Mouse (Mus musculus): ENCODE measurements around the gene Ppp2r3a. TPM values are rescaled to one million over a fixed set of nuclear protein-coding genes. Genes with fewer than 3 reads are reported as not detected.

The Ppp2r3a gene
- polyA plus RNA-seq, 1 experiment from 2014 or later, result 3.2 TPM

DNA sequence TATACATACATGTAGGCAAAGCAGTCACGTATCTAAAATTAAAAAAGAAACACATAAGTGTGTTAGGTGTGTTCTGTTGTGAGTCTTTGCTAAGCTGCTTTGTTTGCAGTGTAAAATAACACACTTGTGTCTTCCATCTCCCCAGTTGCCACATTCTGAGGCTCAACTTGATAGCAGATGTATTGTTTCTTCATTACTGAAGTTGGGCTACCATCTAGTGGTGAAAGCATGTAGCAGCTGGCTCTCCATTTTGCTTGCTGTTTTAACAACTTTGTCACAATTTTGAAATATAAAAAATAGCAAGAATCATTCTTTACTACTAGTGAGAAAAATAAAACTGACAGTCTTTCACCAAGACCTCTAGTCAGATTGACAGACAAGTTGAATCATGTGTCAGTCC lies 92.2 kb downstream of the Ppp2r3a start:
- Histone ChIP-seq H3K27ac (replicated peaks) (no peak overlapping the region), H3K36me3 (replicated peaks) (no peaks in the 10 kb centered on the region), H3K4me3 (replicated peaks) (no peak overlapping the region), H3K4me1 (replicated peaks) (no peaks in the 10 kb centered on the region), H3K27me3 (no peaks in the 10 kb centered on the region), H3K9ac (no peak overlapping the region), H3K9me3 (replicated peaks) (no peaks in the 10 kb centered on the region), H3K4me2 (no peak overlapping the region)
- 61% methylated on average over 1 of the region's 1 CpGs for WGBS (ENCODE audit: insufficient replicate concordance)
- ATAC-seq (ENCODE audit: insufficient read depth), result no peak

DNA sequence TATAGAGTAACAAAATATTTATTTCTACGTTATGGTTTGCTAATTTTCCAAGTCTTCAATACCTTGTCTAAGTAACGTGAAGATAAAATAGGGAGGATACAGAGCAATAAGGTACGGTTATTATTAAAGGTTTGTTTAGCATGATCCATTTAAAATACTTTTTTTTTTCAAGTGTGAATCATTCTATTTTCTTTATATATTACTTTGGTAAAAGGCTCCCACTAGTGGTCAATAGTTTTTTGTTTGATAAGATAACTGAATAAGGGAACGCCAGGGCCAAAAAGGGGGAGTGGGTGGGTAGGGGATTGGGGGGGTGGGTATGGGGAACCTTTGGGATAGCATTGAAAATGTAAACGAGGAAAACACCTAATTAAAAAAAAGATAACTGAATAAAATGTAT lies 98.7 kb downstream of the Ppp2r3a start:
- no peak overlapping the region for H3K9ac ChIP-seq
- H3K9me3 ChIP-seq (replicated peaks), result no peaks in the 10 kb centered on the region
- 0 out of 2 replicates have a peak, but pooled peaks cover 2% of the 10 kb centered on the region for H3K36me3 ChIP-seq (replicated peaks)
- H3K4me1 ChIP-seq (replicated peaks), result no peaks in the 10 kb centered on the region
- H3K27me3 ChIP-seq, result no peaks in the 10 kb centered on the region
- no peak overlapping the region for H3K4me2 ChIP-seq
- H3K4me3 ChIP-seq (replicated peaks), result no peak overlapping the region
- H3K27ac ChIP-seq (replicated peaks), result no peak overlapping the region
- ATAC-seq (ENCODE audit: insufficient read depth), result no peak
- WGBS (ENCODE audit: insufficient replicate concordance), result 58% methylated on average over 5 of the region's 5 CpGs

DNA sequence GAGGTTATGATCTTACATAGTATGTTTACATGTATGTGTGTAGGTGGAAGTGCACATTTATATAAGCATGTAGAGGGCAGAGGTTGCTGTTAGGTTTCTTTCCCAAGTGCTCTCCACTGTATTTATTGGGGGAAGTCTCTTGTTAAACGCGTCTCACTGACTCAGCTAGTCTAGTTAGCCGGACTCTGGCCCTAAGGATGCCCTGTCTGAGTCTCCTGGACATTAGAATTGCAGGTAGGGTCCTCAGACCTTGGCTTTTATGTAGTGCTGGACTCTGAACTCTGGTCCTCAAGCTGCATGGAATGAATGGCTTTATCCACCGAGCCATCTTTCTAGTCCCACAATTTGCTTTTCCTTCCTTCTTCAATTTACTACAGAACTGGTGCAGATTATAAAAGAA lies 108.0 kb downstream of the Ppp2r3a start:
- Histone ChIP-seq H3K36me3 (replicated peaks) (peaks cover 12% of the 10 kb centered on the region; the same call in 1 of the 2 replicates), H3K27me3 (no peaks in the 10 kb centered on the region), H3K4me1 (replicated peaks) (no peaks in the 10 kb centered on the region), H3K9ac (no peak overlapping the region), H3K4me2 (no peak overlapping the region), H3K27ac (replicated peaks) (no peak overlapping the region), H3K9me3 (replicated peaks) (no peaks in the 10 kb centered on the region), H3K4me3 (replicated peaks) (no peak overlapping the region)
- ATAC-seq (ENCODE audit: insufficient read depth), result no peak
- WGBS (ENCODE audit: insufficient replicate concordance), result 78% methylated on average over 4 of the region's 4 CpGs

DNA sequence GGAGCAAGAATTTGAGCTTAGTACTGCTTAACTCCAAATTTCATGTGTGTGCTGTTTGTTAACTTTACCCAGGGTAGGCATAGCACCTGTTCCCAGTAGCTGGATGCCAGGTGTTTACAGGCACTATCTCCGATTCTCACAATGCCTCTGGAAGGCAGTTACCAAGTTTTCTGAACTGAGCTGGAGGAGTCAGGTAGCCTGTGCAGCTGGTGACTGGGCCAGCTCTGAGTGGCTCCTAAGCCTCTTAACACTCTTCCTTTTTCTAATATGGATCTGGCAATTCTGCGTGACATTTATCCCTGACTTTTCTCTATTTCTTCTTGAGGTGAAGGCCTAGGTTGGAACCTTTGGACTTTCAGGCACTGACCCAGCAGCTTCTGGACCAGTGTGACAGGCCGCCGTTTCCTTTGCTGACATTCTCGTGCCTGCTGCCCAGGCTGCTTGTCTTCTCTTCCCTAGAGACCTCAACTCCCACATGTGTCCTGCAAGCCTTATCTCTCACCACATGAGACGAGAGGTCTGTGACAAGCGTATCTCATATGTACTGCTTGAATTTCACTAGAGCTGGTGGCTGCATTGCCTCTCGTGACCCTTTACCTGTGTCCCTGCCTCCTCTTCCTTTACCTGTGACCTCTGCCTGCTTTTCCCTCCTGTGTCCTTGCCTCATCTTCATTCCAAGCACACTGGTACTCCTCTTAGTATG lies 137.3 kb downstream of the Ppp2r3a start:
- Histone ChIP-seq H3K9ac (no peak overlapping the region), H3K36me3 (replicated peaks) (no peaks in the 10 kb centered on the region), H3K4me1 (replicated peaks) (peaks cover 17% of the 10 kb centered on the region), H3K4me3 (replicated peaks) (no peak overlapping the region), H3K27ac (replicated peaks) (no peak overlapping the region), H3K4me2 (no peak overlapping the region), H3K9me3 (replicated peaks) (no peaks in the 10 kb centered on the region), H3K27me3 (no peaks in the 10 kb centered on the region)
- ATAC-seq (ENCODE audit: insufficient read depth), result peak; percentile 69
- 37% methylated on average over 8 of the region's 8 CpGs for whole genome bisulfite sequencing (ENCODE audit: insufficient replicate concordance)

DNA sequence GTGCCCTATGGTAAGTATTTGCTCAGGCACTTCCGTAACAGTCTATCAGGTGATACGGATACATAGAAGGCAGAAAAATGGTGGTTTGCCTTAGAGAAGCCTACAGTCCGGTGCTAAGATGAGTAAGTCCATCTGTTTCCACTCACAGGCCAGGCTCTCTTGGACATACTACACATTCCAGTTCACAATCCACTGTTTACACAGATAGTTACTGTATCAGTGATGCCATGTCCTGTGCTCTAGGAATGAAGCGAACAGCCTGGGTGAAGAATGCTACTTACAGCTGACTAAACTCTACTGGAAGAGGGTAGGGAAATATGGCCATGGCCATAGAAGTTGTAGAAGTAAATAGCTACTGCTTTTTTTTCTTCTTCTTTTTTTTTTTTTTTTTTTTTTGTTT lies 138.3 kb downstream of the Ppp2r3a start:
- H3K9ac ChIP-seq, result no peak overlapping the region
- H3K9me3 ChIP-seq (replicated peaks), result no peaks in the 10 kb centered on the region
- no peak overlapping the region for H3K27ac ChIP-seq (replicated peaks)
- H3K27me3 ChIP-seq, result no peaks in the 10 kb centered on the region
- H3K4me2 ChIP-seq, result no peak overlapping the region
- no peaks in the 10 kb centered on the region for H3K36me3 ChIP-seq (replicated peaks)
- H3K4me3 ChIP-seq (replicated peaks), result no peak overlapping the region
- H3K4me1 ChIP-seq (replicated peaks), result peaks cover 17% of the 10 kb centered on the region
- WGBS (ENCODE audit: insufficient replicate concordance), result 87% methylated on average over 4 of the region's 4 CpGs
- ATAC-seq (ENCODE audit: insufficient read depth), result no peak

DNA sequence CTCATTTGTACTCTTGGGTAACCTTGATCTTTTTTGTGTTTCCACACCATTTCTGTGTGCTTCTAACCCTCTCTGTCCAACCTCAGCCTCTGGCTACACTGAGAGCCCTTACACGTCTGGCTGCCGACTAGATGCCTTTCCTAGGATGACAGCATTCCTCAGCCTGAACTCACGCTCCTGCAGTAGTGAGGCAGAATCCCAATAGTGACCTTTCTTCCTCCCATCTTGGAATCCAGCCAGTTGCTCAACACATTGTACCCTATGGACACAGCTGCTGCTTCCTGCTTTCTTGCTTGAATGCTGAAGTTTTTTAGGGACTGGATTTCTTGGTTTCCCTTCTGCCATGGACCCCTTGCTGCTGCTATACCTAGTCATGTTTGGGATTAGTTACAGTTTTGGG lies 141.6 kb downstream of the Ppp2r3a start:
- Histone ChIP-seq H3K4me2 (no peak overlapping the region), H3K27ac (replicated peaks) (no peak overlapping the region), H3K9me3 (replicated peaks) (no peaks in the 10 kb centered on the region), H3K9ac (no peak overlapping the region), H3K4me3 (replicated peaks) (no peak overlapping the region), H3K36me3 (replicated peaks) (peaks cover 19% of the 10 kb centered on the region), H3K27me3 (no peaks in the 10 kb centered on the region), H3K4me1 (replicated peaks) (peaks cover 16% of the 10 kb centered on the region)
- WGBS (ENCODE audit: insufficient replicate concordance), result 64% methylated on average over 3 of the region's 3 CpGs
- ATAC-seq (ENCODE audit: insufficient read depth), result peak; percentile 27; the same call in 1 of the 2 replicates

DNA sequence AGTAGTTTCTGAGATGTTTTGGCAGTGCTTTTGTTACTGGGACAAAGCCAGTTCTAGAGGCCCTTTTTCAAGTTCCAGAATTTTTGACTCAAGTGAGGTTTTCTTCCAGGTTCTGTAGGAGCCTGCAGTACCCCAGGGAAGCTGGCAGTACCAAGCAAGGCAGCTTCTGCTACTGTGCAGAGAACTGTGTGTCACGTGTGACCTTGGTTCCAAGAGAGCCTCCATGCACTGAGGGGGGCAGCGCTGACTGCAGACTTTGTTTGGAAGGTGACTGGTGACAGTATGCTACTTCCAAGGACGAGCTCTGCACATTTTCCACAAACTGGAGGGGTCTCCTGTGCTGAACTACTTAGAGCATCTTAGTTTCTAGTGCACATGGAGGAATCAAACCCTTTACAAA lies 144.2 kb downstream of the Ppp2r3a start:
- Histone ChIP-seq H3K4me2 (no peak overlapping the region), H3K27me3 (no peaks in the 10 kb centered on the region), H3K36me3 (replicated peaks) (peaks cover 26% of the 10 kb centered on the region), H3K4me3 (replicated peaks) (no peak overlapping the region), H3K9me3 (replicated peaks) (no peaks in the 10 kb centered on the region), H3K9ac (no peak overlapping the region), H3K4me1 (replicated peaks) (peaks cover 6% of the 10 kb centered on the region; the same call in 1 of the 2 replicates), H3K27ac (replicated peaks) (no peak overlapping the region)
- 75% methylated on average over 3 of the region's 3 CpGs for WGBS (ENCODE audit: insufficient replicate concordance)
- ATAC-seq (ENCODE audit: insufficient read depth), result no peak

DNA sequence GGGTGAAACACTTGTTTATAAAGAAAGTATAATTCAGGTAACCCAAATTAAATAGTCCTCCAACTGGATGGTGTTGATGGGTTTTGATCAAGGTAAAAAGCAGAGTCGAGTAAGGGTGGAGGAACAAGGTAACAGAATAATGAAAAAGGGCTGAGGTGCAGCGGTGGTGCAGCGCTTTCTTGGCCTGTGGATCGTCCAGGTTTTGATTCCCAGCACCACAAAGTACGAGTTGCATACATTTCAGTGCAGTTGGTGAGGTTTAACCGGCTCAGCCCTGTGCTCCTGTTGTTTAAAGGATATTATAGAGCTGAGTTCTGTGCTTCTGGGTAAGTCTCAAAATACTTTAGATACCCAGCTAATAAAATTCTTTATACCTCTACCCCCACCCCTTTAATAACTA lies 145.9 kb downstream of the Ppp2r3a start:
- ATAC-seq (ENCODE audit: insufficient read depth), result no peak
- WGBS (ENCODE audit: insufficient replicate concordance), result 86% methylated on average over 6 of the region's 6 CpGs
- no peaks in the 10 kb centered on the region for H3K9me3 ChIP-seq (replicated peaks)

DNA sequence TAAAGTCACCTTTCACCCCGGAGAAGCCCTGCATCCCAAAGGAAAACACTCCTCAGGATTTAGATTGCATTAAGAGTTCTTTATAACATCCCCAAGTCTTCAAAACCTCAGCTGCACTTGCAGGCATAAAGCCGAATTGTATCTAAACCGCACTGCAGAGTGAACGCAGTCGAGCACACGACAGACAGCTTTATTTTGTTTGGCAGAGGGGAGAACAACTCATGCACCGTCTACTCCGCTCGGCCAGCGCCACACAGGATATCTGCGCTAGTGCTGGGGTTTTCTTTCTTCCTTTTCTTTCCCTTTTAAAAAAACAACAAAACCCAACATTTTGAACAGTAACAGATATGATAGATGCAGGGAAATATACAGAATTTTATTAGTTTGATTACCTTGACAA lies 146.7 kb downstream of the Ppp2r3a start:
- peaks cover 46% of the 10 kb centered on the region for H3K36me3 ChIP-seq (replicated peaks)
- WGBS (ENCODE audit: insufficient replicate concordance), result 86% methylated on average over 11 of the region's 11 CpGs
- H3K9ac ChIP-seq, result no peak overlapping the region
- H3K4me1 ChIP-seq (replicated peaks), result 0 out of 2 replicates have a peak, but pooled peaks cover 4% of the 10 kb centered on the region
- no peak for ATAC-seq (ENCODE audit: insufficient read depth)
- H3K9me3 ChIP-seq (replicated peaks), result no peaks in the 10 kb centered on the region
- H3K4me3 ChIP-seq (replicated peaks), result no peak overlapping the region
- H3K27me3 ChIP-seq, result no peaks in the 10 kb centered on the region
- H3K4me2 ChIP-seq, result no peak overlapping the region
- H3K27ac ChIP-seq (replicated peaks), result no peak overlapping the region

More for the DNA sequence above, 145.9 kb downstream of the Ppp2r3a start:
- Histone ChIP-seq H3K27ac (replicated peaks) (no peak overlapping the region), H3K4me3 (replicated peaks) (no peak overlapping the region), H3K9ac (no peak overlapping the region), H3K4me2 (no peak overlapping the region), H3K36me3 (replicated peaks) (peaks cover 39% of the 10 kb centered on the region), H3K27me3 (no peaks in the 10 kb centered on the region), H3K4me1 (replicated peaks) (peaks cover 6% of the 10 kb centered on the region; the same call in 1 of the 2 replicates)

DNA sequence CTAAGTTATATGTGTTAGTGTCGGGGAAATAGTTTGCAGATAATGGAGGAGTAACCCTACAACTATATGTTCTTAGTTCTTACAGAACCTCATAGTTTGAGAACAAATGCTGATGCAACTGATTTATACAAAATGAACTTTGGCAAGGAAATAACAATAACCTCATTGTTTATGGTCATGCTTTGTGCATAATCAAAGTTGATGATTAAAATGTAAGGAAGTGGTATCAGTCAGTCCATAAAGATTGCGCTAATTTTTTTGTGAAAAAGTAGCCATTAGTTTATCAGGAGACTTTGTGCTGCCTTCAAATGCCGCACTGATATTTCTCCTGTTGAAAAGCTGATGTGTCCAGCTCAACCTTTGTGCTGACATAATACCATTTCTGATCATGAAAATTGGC lies 149.3 kb downstream of the Ppp2r3a start:
- H3K27ac ChIP-seq (replicated peaks), result no peak overlapping the region
- H3K4me2 ChIP-seq, result no peak overlapping the region
- peaks cover 15% of the 10 kb centered on the region for H3K4me1 ChIP-seq (replicated peaks)
- no peak for ATAC-seq (ENCODE audit: insufficient read depth)
- peaks cover 46% of the 10 kb centered on the region for H3K36me3 ChIP-seq (replicated peaks)
- no peaks in the 10 kb centered on the region for H3K9me3 ChIP-seq (replicated peaks)
- H3K27me3 ChIP-seq, result no peaks in the 10 kb centered on the region
- no peak overlapping the region for H3K4me3 ChIP-seq (replicated peaks)
- WGBS (ENCODE audit: insufficient replicate concordance), result 88% methylated on average over 3 of the region's 3 CpGs
- no peak overlapping the region for H3K9ac ChIP-seq

DNA sequence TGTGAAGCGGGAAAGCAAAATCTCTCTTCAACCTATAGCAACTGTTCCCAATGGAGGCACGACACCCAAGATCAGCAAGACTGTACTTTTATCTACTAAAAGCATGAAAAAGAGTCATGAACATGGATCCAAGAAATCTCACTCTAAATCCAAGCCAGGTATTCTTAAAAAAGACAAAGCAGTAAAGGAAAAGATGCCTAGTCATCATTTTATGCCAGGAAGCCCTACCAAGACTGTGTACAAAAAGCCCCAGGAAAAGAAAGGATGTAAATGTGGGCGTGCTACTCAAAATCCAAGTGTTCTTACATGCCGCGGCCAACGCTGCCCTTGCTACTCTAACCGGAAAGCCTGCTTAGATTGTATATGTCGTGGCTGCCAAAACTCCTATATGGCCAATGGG lies 150.0 kb downstream of the Ppp2r3a start:
- no peak overlapping the region for H3K27ac ChIP-seq (replicated peaks)
- H3K4me1 ChIP-seq (replicated peaks), result peaks cover 15% of the 10 kb centered on the region
- H3K4me3 ChIP-seq (replicated peaks), result no peak overlapping the region
- H3K4me2 ChIP-seq, result no peak overlapping the region
- H3K9me3 ChIP-seq (replicated peaks), result no peaks in the 10 kb centered on the region
- H3K36me3 ChIP-seq (replicated peaks), result peaks cover 46% of the 10 kb centered on the region
- no peak for ATAC-seq (ENCODE audit: insufficient read depth)
- no peak overlapping the region for H3K9ac ChIP-seq
- WGBS (ENCODE audit: insufficient replicate concordance), result 91% methylated on average over 8 of the region's 8 CpGs
- H3K27me3 ChIP-seq, result no peaks in the 10 kb centered on the region

DNA sequence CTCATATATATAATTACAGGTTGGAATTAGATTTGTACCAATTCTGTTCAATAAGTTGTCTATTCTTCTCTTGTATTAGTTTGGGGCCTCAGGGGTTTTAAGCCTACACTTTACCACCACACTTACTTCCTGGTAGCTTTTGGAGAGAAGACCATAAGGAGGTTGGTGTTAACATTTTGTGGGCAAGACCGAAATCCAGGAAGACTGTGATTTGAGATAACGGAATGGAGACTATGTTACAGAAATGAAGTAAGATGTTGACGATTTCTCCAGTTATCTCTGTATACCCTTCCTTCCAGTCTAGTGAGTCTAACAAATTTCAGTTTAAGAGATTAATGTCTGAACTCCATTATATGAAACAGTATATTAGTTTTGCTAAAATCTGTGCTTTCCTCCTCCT lies 151.4 kb downstream of the Ppp2r3a start:
- no peak for ATAC-seq (ENCODE audit: insufficient read depth)
- H3K36me3 ChIP-seq (replicated peaks), result peaks cover 40% of the 10 kb centered on the region
- no peaks in the 10 kb centered on the region for H3K9me3 ChIP-seq (replicated peaks)
- no peaks in the 10 kb centered on the region for H3K27me3 ChIP-seq
- H3K9ac ChIP-seq, result no peak overlapping the region
- 20% methylated on average over 3 of the region's 3 CpGs for WGBS (ENCODE audit: insufficient replicate concordance)
- peaks cover 15% of the 10 kb centered on the region for H3K4me1 ChIP-seq (replicated peaks)
- H3K4me2 ChIP-seq, result no peak overlapping the region
- no peak overlapping the region for H3K27ac ChIP-seq (replicated peaks)
- H3K4me3 ChIP-seq (replicated peaks), result no peak overlapping the region

Data from liver, embryonic 15.5 days (tissue).